Mouse (Mus musculus) CH12.LX (cell line): Measurements from ENCODE around the gene Itgb7.

Experiments used
- BHLHE40 ChIP-seq: IDR thresholded peaks from 2 replicates; pipeline ENCODE4 v1.6.1; 2011; ENCODE audit warnings: mild to moderate bottlenecking, low read depth, low read length, improper control_type of control experiment
- CHD2 ChIP-seq: IDR thresholded peaks from 2 replicates; pipeline ENCODE4 v1.6.1; 2011; ENCODE audit warnings: low read length, improper control_type of control experiment
- CTCF ChIP-seq, 2 experiments: IDR thresholded peaks in 1 of 2; conservative IDR thresholded peaks in 1 of 2; 2 replicates each; pipeline ENCODE4 v1.5.1; 2011 to 2012; ENCODE audit warnings: low read depth in 2 of 2, low read length in 2 of 2, improper control_type of control experiment in 1 of 2, inconsistent platforms in 1 of 2, mild to moderate bottlenecking in 1 of 2, moderate library complexity in 1 of 2
- NRF1 ChIP-seq: IDR thresholded peaks from 2 replicates; pipeline ENCODE4 v1.6.1; 2014; ENCODE audit warnings: low read depth, mild to moderate bottlenecking, inconsistent platforms, low read length, improper control_type of control experiment, moderate library complexity
- POLR2A ChIP-seq: IDR thresholded peaks from 2 replicates; pipeline ENCODE4 v1.6.1; 2011; ENCODE audit warnings: low read depth, mild to moderate bottlenecking, improper control_type of control experiment, low read length
- UBTF ChIP-seq: IDR thresholded peaks from 2 replicates; pipeline ENCODE4 v1.6.1; 2012; ENCODE audit warnings: low read depth, mild to moderate bottlenecking, inconsistent platforms, low read length, improper control_type of control experiment, moderate library complexity
- ZC3H11A ChIP-seq: IDR thresholded peaks from 2 replicates; pipeline ENCODE4 v1.6.1; 2012; ENCODE audit warnings: low read depth, mild to moderate bottlenecking, inconsistent platforms, low read length, improper control_type of control experiment

- 0 out of 2 replicates have a peak, but pooled peaks have one; percentile 32 for TF ChIP-seq POLR2A
- TF ChIP-seq CTCF (conservative IDR thresholded peaks at IDR 0.05 in 1 of 2, IDR thresholded peaks at IDR 0.05 in 1 of 2; ENCODE audit: low read depth in 2 of 2, low read length in 2 of 2) = 0 out of 4 replicates have a peak, but pooled peaks of 1 of the 2 experiments have one; percentile 2
- peak; percentile 43; the same call in 1 of the 2 replicates for TF ChIP-seq UBTF
- TF ChIP-seq CHD2 = no peak
- TF ChIP-seq ZC3H11A = no peak
- TF ChIP-seq BHLHE40 = peak; percentile 26; the same call in 1 of the 2 replicates
- no peak for TF ChIP-seq NRF1
These were observed 3.8 kb upstream of the Itgb7 start for GRCm38 (mm10) chr15:102235371-102236027.
